Mouse (Mus musculus): ENCODE data around the gene Cnot2.
A peak's percentile ranks its signal among the peaks of the same experiment; 100 is the strongest.
"Not testable (repeated sequence)": the region's sequence is repeated elsewhere in the genome, so short reads cannot be mapped to it uniquely, and the experiment has no call there.

Cnot2 gene

DNA sequence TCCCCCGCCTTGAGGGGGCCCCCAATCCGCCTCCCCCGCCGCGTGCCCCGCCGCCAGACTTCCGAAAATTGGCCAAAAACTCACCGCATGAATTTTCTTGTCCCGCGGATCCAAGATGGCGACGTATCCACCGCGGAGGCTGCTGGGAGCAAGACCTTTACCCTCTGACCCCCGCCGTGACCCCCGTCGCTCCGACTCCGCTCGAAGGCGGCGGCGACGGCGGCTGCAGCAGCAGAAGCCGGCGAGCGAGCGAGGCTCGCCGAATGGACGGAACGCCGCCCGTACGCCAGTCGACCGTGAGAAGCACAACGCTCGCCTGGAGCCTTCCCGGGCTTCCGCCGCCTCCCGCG is at the start of gene Cnot2:
Gene Cnot2, minus strand, starts transcription at position 143 of the 350 bp plus-strand sequence.
- peak; percentile 91 for DNase-seq

DNA sequence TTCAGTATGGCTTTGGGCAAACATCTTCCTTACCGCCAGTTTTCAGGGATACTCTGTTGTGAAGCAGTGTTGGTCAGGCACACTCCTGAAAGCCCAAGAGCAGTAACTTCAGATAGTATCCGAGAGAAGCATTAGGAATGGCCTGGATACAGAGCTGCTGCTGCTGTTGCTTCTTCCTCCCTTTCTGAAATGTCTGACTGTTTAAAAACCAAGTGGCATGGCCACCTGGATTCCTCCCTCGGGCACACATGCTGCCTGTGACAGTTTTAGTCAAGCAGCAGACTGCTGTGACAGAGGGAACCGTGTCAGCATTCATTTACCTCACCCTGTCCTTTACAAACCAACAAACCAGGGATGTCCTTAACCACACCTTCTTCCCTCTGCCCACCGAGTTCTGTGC is 47.6 kb upstream of the Cnot2 start:
- DNase-seq: no peak

DNA sequence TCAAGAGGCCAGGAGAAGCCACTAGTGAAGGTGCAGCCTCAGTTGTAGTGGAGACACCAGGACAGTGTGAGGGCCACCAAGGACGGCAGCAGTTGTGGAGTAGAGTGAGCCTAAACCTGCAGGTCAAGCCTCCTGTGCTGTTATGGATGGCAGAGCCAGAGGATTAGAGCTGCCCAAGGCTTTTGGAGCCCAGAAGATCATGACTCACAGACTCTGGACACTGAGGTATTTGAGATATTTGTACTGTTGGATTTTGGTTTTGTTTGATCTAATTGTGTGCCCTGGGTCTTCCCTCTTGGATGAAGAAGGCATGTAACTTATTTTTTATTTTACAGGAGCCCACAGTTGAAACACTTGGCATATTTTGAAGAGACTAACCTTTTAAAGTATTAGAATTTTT is 44.7 kb upstream of the Cnot2 start:
- DNase-seq: no peak

DNA sequence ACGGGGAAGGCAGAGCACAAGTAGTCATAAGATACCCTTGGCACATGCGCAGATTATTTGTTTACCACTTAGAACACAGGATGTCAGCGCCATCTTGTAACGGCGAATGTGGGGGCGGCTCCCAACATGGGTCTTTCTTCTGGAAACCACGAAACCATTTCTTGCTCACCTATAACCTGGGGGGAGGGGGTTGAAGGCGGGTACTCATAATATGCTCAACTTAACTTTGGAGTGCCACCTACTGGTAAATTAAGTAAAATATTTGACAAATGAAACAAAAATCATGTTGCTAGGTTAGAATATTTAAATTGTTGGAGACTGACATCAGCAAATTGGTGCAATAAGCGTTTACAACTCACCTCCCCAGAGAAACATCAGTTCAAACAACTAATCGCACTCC is 31.9 kb upstream of the Cnot2 start:
- DNase-seq: not testable (repeated sequence)

DNA sequence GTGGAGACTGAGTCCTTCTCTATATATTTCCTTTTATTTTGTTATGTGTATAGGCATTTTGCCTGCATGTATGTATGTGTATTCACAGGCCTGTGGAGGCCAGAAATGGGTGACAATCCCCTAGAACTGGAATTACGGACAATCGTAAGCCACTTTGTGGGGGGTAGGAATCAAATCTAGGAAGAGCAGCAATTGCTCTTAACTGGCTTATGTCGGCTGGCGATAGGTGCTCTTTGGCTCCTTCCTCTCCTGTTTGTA is 23.5 kb upstream of the Cnot2 start:
- no peak for DNase-seq

DNA sequence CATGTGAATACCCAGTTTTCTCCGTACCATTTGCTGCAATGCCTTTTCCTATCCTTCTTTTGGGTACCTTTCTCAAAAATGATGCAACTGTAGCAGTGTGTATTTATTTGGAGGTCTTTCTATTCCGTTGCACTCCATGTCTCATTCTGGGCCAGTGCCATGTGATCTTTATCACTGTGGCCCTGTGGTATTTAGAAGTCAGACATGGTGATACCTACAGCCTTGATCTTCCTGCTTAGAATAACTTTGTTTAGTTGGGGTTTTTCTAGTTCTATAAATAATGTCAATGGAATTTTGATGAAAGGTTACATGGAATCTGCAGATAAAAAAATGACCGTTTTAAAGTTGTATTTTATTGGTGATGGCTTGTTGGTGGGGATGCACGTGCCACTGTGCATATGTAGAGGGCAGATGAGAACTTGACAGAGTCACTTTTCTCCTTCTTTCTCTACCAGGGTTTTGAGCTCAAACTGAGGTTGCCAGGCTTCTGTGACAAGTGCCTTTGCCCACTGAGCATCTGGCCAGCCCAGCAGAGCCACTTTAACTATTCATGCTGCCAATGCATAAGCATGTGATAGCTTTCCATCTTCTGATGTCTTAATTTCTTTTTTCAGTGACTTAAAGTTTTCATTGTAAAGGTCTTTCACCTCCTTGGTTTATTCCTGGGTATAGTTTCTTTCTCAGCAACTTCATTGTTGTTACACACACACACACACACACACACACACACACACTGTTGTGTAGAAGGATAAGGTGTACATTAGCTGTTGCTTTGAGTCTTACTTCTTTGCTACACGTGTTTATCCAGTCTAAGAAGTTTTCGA is 23.0 kb upstream of the Cnot2 start:
- DNase-seq: no peak

DNA sequence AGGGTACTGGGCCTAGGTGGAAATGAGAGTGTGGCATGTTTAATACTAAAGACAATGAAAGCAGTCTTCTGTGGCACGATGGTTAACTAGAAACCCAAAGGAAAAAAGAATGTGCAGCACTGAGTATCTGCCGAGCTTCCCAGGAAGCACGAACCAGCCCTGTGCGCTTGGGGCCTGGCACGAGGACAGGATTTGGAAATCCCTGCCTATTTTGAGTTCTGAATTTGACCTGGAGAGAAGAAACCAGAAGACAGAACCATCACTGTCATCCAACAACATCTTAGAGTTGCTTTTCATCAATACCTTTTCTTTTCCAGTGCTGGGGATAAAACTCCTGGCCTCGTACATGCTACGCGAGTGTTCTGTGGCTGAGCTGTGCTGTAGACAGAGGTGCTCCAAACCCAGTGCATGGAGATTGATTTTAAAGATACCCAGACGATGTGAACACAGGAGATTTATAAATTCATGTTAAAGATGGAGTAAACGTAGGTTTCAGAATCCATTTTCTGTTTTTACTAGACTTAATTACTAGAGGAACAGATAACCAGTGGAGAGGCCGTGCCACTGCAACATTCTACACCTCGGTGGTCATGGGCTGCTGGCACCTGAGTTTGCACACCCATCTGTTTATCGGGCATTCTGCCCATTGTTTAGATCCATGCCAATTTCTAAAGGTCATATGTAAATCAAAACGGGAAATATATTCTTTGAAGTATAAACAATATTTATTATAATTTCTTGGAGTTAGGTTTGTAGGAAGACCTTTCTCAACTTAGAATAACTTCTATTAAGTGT is 17.9 kb upstream of the Cnot2 start:
- DNase-seq: no peak

DNA sequence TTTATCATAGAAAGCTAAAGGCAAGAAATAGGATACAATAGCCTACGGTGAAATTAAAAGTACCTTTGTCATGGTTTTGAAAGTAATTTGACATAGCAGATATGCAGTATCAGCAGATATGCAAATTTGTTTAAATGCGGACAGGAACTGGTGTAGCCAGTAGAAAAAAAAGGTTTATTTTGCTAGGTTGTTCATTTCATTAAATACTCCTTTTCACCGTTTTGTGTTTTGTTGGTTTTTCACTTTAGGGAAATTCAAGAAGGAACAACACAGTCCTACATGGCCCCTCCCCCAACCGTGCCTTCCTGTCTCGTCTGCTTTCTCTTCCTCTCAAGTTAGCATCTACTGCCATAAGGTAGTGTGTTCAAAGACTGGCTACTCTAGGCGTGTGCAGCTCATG is 1.4 kb upstream of the Cnot2 start:
- peak; percentile 46 for DNase-seq

DNA sequence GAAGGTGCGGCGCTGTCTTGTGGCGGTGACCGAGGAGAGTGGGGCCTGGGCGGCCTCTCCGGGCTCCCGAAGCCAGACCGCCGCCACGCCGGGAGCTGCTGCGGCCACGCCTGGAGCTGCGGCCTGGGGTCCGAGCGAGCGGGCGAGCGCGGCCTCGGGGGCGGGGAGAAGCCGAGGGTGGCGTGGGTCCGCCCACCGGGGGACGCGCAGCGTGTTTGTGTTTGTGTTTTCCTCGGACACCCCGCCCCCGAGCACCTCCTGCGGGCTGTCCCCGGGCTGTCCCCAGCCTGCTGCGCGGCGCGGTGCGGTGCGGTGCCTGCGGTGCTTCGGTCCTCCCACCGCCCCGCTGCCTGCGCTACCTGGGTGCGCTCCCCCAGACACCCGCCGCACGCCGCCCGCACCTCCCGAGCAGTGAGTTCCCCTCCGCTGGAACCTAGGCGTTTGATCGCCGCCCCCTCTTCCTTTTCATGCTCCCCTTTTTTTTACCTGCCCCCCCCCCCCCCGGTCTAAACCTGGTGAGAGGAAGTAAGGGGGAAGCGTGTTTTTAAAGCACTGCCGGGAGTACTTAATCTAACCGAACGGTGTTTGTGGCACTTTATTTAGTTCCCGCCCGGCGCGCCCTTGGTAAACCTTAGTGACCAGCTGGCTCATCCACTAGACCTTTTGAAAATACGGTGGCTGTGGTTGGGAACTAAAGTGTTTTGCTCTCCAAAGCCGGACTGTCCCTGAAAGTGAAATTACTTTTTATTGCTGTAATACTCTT is 589 bp upstream of the Cnot2 start:
- DNase-seq: peak; percentile 85

DNA sequence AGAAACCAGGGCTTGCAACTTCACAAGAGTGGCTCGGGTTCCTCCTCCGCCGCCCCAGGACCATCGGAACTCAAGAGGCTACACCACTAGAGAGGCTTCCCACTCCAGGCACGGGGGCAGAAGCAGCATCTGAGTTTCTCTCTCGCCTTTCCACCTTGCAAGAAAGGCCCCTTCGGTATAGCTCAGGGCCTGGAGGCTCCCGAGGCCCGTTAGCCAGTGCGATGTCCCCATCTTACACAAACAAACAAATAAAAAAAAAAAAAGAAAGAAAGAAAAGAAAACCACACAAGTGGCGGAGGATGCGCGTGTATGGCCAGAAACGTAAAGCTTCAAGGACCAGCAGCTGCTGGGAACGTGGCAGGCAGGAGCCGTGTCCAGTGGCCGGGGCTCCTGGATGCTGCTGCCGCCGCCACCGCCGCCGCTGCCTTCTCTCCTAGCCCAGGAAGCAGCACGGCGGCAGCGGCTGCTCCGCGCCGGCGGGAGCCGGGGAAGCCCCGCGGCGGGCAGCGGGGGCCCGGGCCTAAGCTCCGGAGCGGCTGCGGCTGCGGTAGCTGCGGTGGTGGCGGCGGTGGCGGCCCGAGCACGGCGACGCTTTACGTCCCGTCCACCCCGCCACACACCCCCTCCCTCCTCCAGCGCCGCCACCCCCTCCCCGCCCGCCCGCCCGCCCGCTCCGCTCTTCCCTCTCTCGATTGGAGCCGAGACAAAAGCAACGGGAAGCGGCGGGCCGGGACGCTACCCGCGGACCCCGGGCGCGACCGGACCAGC is 536 bp downstream of the Cnot2 start:
- DNase-seq: peak; percentile 79

DNA sequence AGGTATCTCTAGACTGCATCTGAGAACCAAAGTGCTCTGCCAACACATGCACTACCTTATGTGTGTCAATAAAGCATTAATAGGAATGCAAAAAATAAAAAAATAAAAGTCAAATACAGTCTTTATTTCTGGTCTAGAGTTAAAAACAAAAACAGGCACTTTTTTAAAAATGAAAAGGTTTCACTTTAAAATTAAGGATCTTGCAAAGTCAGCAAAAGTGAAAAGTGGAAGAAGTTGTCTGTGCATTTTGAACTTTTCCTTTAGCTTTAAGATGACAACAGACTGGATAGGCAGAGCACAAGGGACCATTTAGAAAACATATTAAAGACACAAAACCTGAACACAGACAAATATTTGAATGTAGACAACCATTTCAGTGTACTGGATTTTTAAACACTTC is 1.8 kb downstream of the Cnot2 start:
- DNase-seq: no peak

DNA sequence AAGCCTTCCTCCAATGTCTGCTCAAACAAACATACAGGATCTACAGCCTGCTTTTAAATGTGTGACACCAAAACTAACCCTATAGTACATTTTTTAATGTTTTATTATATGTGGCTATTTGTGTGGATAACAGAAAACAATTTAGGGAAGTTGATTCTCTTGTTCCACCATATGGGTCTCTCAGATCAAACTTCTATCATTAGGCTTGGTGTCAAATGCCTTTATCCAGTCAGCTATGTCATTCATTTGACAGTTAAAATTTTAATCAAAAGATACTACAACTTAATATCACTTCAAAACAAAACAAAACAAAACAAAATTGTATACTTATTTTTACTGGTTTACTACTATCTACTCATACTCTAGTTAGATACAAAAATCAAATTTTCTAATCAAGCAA is 2.9 kb downstream of the Cnot2 start:
- no peak for DNase-seq

DNA sequence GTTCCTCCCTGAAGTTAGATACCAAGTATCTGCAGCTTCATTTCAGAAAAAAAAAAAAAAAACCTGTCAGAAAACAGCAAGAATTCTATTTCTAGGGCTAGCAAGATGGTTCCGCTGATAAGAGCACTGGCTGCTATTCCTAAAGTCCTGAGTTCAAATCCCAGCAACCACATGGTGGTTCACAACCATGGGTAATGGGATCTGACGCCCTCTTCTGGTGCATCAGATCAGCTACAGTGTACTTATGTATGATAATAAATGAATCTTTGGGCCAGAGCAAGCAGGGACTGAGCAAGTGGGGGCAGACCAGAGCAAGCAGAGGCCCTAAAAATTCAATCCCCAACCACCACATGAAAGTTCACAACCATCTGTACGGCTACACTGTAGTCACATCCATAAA is 4.1 kb downstream of the Cnot2 start:
- no peak for DNase-seq

DNA sequence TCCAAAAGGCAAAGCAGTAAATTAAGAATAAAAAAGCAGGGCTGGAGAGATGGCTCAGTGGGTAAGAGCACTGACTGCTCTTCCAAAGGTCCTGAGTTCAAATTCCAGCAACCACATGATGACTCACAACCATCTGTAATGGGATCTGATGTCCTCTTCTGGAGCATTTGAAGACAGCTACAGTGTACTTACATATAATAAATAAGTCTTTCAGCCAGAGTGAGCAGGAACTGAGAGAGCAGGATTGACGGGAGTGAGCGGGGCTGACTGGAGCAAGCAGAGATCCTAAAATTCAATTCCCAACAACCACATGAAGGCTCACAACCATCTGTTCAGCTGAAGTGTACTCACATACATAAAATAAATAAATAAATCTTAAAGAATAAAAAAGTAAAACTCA is 5.2 kb downstream of the Cnot2 start:
- not testable (repeated sequence) for DNase-seq

DNA sequence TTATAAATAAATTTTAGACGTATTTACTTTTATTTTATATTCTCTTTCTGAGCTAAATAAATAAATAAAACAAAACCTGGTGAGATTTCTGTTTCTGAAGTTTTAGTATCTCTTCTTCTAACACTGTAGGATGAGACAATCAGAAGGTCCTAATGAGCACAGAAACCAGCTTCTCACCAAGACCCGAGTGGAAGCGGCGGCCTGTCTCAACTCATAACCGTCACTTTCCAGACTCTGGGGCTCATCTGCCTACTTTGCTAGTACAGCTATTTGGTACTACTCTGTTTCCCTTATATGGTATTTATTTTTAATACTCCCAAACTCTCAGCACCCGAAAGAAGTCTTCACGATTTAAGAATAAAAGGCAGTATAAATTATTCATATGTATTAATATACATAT is 10.8 kb downstream of the Cnot2 start:
- no peak for DNase-seq

DNA sequence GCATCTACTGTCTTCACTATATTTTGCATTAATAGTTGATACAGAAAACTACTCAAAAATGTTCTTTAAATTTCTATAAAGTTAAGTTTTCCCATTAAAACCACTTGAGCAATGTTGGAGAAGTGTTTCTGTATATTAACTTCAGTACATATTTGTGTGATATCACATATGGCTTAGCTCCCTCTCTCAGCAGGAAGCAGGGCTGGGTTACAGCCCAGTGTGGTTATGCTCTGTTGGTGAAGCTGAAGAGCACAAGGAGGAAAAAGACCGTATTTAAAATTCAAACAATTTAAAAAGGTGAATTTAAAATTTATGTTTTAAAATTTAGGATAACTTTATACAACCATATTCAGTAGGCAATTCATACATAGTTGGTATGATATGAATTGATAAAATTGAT is 12.8 kb downstream of the Cnot2 start:
- no peak for DNase-seq

DNA sequence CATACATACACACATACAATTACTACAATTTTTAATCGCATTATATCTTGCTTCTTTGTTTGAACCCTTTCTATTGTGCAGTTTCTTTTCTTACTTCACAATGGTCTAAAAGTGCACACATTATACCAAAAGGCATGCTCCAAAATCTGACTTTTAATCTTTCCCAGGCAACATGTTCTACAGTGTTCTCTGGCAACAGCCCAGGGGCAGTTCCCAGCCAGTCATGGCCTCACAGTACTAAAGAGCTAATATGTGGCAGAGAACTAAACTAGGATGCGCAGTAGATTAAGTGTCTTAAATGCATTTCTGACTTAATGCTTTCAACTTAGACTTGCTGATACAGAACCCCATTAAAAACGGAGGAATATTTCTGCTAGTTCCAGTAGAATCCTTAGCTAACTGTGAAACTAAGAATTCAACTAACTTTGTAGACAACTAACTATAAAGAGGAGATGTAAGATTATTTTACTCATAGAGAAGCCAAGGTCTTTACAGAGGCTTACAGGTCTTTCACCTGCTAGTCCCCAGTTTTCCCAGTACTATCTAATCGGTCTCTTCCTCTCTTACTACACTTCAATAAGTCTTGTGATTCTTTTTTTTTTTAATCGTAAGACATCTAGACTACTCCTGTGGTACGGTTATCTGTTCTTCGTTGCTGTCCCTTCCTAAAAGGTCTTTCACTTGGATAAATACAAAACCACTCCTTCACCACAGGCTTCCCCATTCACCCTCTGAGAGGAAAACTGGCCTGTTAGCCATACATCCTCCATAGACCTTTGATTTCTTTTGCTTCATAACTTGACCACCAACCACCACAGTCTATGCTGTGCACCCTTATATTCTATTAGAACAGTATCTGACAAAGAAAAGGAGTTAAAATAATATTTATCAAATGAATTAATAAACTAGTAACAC is 13.6 kb downstream of the Cnot2 start:
- DNase-seq: no peak

DNA sequence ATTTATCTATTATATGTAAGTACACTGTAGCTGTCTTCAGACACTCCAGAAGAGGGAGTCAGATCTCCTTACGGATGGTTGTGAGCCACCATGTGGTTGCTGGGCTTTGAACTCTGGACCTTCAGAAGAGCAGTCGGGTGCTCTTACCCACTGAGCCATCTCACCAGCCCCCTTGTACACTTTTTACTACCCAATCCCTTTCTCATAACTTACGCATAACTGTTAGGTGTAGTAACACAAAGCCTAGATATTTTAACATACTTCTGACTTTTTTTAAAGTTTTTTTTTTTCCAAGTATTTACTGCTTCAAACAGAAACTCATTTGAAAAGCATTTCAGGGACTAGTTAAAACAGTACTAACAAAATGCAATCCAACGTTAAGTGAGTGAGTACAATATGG is 14.8 kb downstream of the Cnot2 start:
- DNase-seq: not testable (repeated sequence)

DNA sequence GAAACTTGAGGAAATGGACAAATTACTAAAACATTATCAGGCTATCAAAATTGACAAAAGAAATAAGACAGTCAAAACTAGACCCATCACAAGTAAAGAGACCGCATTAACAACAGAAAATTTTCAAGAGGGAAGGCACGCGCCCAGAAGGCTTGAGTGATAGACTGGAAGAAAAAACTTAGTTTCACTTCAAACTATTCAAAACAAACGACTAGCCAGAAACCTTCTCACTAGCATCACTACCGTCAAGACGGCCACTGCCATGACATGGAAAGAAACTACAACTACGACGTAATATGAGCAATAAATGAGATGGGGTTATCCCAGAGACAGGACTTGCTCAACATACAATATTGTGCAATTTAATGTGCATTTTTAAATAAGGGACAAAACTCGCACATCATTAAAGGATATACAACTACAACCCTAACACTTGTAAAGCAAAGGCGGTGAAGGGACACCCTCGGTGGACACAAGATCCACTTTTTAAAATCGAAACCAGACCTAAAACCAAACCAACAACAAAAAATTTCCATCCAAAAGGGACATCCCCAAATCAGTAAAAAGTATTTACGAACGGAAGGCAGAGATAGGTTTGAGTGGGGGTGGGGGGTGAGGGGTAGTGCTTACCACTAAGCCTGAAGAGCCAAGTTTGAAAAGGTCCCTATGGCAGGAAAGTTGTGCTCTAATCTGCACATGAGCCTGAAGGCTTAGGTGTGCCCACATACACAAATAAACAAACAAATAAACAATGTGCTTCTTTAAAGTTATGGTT is 16.3 kb downstream of the Cnot2 start:
- no peak for DNase-seq

DNA sequence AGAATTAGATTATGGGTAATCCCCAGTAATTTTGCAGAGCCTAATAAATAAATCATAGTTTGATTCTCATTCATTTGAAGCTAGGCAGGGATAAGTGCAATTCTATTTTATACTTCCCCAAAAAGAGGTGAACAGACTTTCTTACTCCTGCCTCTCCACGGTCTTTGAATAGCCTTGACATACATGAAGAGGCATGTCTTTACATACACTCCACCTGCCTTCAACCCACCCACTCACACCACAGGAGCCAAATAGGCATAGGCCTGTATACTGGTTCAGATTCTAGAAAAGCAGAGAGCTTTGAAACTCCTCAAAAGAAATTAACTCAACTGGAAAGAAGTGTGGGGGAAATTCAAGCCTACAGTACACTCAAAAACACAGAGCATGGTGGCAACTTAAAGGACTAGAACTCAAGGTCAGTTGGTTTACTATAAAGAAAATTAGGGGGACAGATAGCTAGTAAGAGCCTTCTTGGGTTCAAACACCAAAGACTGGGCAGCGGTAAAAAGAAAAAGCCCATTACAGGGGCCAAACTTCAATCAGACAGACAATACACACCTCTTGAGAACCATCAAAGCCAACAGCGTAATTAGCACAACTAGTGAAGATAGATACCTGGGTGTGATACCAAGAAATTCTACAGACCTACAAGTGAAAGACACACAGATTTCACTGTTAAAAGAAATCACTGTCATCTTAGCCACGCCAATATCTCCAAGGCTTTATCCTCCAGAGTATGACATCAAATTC is 18.4 kb downstream of the Cnot2 start:
- DNase-seq: no peak
